Mouse (Mus musculus): ENCODE results near the gene Ang2.
"Not testable (repeated sequence)": the region's sequence is repeated elsewhere in the genome, so short reads cannot be mapped to it uniquely, and the experiment has no call there.

DNA sequence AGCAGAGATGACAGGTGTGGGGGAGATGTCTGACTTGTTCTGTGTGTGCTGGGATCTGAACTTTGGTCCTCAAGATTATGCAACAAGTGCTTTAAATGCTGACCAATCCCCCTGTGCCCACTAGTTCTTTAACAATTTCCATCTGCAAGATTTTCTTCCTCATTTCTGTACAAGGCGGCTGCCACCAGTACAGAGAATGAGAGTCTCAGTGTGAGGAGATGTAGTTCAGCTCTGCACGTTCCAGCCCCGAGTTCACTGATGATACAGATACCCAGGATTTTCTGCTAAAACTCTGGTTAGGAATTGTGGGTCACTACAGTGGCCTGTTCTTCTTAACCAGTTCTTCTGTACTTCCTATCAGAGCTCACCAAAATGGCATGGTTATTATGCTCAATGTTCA, 21.1 kb upstream of the Ang2 start:
- not testable (repeated sequence) for TF ChIP-seq CTCF, EP300 (IDR thresholded peaks at IDR 0.05; ENCODE audit: low read depth)
